Mouse (Mus musculus) bone marrow macrophage, adult 2 months (primary cell): ENCODE measurements at regions not wholly inside any gene's neighbourhood (a gene's known extent, or its start where the extent isn't known, plus 50 kb on each side); places are given as distances from the start of the nearest gene placed in this dataset.

ENCODE experiments used
- H3K27ac ChIP-seq: 2 replicates; pipeline ENCODE4 v1.5.1; 2012; ENCODE audit warnings: low read depth, low read length; ENCODE audit not compliant: insufficient read depth
- H3K4me1 ChIP-seq: 2 replicates; pipeline ENCODE4 v1.6.1; 2012; ENCODE audit warnings: low read length; ENCODE audit not compliant: control insufficient read depth, insufficient read depth
- H3K4me3 ChIP-seq: 2 replicates; pipeline ENCODE4 v1.5.1; 2012; ENCODE audit warnings: mild to moderate bottlenecking, low read length, moderate library complexity; ENCODE audit not compliant: insufficient read depth
- CTCF ChIP-seq: IDR thresholded peaks from 2 replicates; pipeline ENCODE4 v1.5.1; 2012; ENCODE audit warnings: low read depth, mild to moderate bottlenecking, low read length, moderate library complexity
- POLR2A ChIP-seq: IDR thresholded peaks from 2 replicates; pipeline ENCODE4 v1.6.1; 2012; ENCODE audit warnings: mild to moderate bottlenecking, low read depth, low read length, borderline replicate concordance

DNA sequence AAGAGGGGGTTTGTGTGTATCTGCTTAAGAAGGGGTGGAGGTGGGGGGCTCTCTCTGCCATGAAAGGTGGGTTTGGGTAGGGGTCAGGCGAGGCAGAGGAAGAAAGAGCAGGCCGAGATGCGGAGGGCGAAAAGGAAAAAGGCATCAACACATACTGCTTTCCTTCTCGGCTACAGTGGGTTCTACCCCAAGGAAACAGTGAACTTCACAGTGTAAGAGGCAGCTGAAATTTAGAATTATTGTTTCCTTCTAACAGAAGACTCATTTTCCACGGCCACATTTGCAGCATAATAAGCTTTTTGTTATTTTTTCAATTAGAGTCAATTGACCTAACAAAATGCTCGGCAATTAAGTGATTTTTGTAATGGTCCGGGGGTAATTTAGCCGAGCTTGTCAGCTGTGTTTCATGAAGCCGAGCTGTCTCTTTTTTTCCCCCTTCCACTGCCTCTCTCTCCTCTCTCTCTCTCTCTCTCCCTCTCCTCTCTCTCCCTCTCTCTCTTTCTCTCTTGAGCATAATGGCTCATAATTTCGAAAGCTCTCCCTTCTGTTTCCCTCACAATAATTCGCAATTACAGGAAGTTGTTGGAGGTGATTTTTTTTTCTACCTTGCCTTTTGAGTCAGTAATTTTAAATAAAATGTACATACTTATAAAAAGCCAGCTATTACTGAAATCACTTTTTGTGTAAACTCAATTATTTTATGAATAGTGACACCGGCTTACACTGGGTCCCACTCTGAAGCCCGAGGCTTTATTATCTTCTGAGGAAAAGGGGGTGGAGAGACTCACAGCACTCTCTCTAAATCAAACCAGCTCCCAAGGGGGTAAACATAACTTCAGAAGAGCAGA, 403.1 kb upstream of the 3110018I06Rik start:
- TF ChIP-seq POLR2A (no peak), CTCF (no peak)
- H3K27ac ChIP-seq, result no peak overlapping the region
- no peak overlapping the region for H3K4me3 ChIP-seq
- no peaks in the 10 kb centered on the region for H3K4me1 ChIP-seq

DNA sequence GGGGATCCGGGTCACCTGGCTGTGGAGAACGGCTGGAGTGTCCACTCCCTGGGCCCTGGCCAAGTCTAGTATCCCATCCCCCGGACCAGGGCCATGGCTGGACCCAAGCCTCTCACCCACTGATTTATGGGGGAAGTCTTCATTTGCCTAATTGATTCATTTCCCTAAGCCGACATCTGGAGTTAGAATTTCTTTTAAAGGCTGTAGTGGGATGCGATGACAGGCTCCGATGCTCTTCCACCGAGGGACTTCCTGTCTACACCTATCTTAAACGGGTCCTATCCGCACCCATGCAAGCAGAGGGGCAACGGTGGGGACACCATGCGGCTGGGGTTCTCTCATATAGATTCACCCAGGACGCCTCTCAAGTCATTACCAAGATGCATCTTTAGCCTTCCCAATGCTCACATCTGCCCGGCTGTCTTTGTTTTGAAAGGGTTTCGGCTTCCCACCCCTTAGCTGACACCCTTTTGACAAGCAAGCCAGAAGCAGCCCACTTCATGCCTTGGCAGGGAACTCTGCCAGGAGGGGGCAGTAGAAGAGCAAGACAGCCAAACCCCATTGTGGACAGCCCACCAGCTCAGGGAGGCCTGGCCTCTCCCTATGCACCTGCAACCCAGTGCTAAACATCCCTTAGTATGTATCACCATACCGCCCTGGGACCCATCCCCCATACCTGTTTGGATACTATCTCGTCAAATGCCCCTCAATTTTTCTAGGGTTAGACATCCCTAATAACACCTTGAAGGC, 402.4 kb upstream of the 3110018I06Rik start:
- H3K4me1 ChIP-seq, result no peaks in the 10 kb centered on the region
- TF ChIP-seq CTCF (no peak), POLR2A (no peak)
- H3K4me3 ChIP-seq, result no peak overlapping the region
- no peak overlapping the region for H3K27ac ChIP-seq

GRCm38 (mm10) chr12:107092151-107092550, 396.3 kb upstream of the 3110018I06Rik start:
- no peak overlapping the region for H3K27ac ChIP-seq
- TF ChIP-seq POLR2A (no peak), CTCF (no peak)
- H3K4me3 ChIP-seq, result no peak overlapping the region
- H3K4me1 ChIP-seq, result no peaks in the 10 kb centered on the region

- Histone ChIP-seq H3K4me1 (no peaks in the 10 kb centered on the region), H3K27ac (no peak overlapping the region), H3K4me3 (no peak overlapping the region)
- TF ChIP-seq CTCF (no peak), POLR2A (no peak)
Measured at GRCm38 (mm10) chr12:107093326-107093725, 395.1 kb upstream of the 3110018I06Rik start.

DNA sequence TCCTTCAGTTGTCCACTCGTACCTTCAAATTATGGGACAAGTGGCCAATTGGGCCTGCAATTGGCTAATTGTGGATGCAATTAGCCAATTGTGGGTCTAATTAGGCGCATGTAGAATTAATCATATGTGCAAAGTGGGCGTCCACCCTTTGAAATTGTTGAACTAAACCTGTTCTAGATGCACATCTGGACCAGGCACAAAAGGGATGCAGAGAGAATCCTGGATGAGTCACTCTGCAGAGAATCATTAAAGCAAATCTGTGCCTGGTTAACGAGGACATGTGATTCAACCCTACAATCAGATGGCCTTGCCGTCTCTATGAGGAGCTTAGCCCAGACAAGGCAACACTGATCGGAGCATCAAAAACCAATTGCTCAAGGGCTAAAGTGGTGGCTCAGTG, 393.0 kb upstream of the 3110018I06Rik start:
- Histone ChIP-seq H3K4me3 (no peak overlapping the region), H3K4me1 (no peaks in the 10 kb centered on the region), H3K27ac (no peak overlapping the region)
- TF ChIP-seq POLR2A (no peak), CTCF (no peak)

DNA sequence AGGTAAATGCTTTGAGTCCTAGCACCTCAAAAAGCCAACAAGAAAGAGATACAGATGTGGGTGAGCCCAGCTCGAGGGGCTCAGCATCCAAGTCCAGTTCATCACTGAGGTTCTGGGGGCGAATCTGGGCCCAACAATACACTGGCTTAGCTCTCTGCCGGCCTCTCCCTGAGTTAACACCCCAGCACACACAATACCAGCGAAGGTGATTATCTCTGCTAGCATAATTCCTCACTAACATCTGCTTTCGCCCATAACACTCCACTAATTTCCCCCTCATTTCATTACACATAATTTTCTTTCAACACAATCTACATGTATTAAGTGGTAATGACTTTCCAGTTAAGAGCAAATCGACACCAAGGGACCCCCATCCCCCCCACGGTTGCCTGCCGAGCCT, 383.9 kb upstream of the 3110018I06Rik start:
- Histone ChIP-seq H3K4me3 (no peak overlapping the region), H3K27ac (no peak overlapping the region), H3K4me1 (no peaks in the 10 kb centered on the region)
- TF ChIP-seq POLR2A (no peak), CTCF (no peak)

- Histone ChIP-seq H3K4me1 (no peaks in the 10 kb centered on the region), H3K27ac (no peak overlapping the region), H3K4me3 (no peak overlapping the region)
- no peak for TF ChIP-seq POLR2A
- no peak for TF ChIP-seq CTCF
Measured at GRCm38 (mm10) chr12:107105017-107105416, 383.4 kb upstream of the 3110018I06Rik start.

GRCm38 (mm10) chr12:107111908-107112770, 376.3 kb upstream of the 3110018I06Rik start:
- no peak overlapping the region for H3K27ac ChIP-seq
- no peak overlapping the region for H3K4me3 ChIP-seq
- no peak for TF ChIP-seq CTCF
- TF ChIP-seq POLR2A, result no peak
- no peaks in the 10 kb centered on the region for H3K4me1 ChIP-seq

- Histone ChIP-seq H3K27ac (no peak overlapping the region), H3K4me1 (no peaks in the 10 kb centered on the region), H3K4me3 (no peak overlapping the region)
- TF ChIP-seq POLR2A, result no peak
- TF ChIP-seq CTCF, result no peak
Measured at GRCm38 (mm10) chr12:107118364-107118763, 370.1 kb upstream of the 3110018I06Rik start.
